Mouse (Mus musculus): Measurements from ENCODE around the gene Hc. TPM values are rescaled to one million over a fixed set of nuclear protein-coding genes. Genes with fewer than 3 reads are reported as not detected.

Hc gene
- total RNA-seq, 2 experiments from 2014 or later = 0.15 TPM; not detected in 1

DNA sequence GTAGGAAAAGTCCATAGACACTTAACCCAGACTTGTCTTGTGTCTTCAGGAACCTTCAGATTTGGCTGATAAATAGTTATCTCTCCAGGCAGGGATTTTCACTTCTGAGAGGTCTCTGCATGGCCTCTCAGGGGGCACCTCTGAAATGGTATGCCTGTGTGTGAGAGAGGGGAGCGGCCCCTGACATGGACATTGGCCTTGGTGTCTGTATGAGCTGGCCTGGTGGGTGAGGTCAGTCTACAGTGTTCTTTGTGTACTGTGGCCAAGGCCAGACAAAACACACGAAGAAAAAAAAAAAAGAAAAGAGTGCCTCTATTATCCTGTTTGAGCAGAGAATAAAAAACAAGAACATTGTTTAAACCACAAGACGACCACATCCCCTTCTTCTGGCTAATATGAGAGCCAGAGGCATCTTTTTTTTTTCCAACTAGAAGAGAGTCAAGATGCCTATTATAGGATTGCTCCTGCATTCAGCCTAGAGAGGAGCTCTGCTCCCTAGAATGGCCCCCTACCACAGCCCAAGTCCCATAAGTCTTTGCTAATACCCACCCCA lies 81.7 kb downstream of the Hc start:
- no peak for DNase-seq
- intact Hi-C loops (cut with DNase I) = no loop called here

DNA sequence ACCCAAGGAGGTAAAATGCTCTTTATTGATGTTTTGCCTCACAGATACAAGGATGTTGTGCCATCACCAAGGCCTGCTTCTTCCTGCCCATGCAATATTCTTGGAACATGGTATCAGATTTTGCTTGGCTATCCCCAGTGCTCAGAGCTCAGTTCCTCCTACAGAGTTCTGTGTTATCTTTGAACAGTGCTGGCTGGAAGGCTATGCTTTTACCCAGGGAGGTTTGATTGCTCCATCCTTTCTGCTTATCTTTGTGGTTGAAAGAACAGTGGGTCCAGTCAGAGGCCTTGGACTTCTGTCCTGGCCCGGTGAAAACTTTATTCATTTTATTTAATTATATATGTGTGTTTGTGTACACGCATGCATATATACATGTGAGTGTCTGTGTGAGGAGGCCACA lies 83.0 kb downstream of the Hc start:
- intact Hi-C loops (cut with DNase I) = no loop called here
- DNase-seq = no peak

- DNase-seq = no peak
- intact Hi-C loops (cut with DNase I) = no loop called here
Measured at GRCm38 (mm10) chr2:34976945-34977658, 84.1 kb downstream of the Hc start.

- DNase-seq = no peak
- intact Hi-C loops (cut with DNase I) = no loop called here
Measured at GRCm38 (mm10) chr2:34976447-34976846, 84.8 kb downstream of the Hc start.

DNA sequence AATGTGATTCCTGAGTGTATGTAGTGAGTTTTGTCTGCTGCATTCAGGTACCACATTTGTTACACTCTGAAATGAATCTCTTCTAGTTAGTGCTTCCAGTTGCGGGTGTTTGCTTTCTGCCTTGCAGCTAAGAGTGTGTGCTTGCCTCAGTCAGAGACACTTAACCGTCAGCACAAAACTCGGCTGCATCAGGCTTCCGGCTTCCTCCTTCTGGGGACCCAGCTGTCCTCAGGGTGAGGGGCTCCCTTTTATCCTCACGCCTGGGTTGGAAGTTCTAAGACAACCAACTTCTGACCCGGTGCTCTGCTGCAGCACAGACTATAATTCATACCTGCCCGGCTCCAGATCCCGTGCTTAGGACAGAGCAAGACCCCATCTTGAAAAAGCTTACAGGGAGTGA lies 88.2 kb downstream of the Hc start:
- DNase-seq = no peak
- intact Hi-C loops (cut with DNase I) = loop anchor here (5.0 kb wide), 4 partner anchors 76 to 306 kb away; partner anchors contain the start of genes Cutal and Psmd5

- intact Hi-C loops (cut with DNase I) = loop anchor here (5.0 kb wide), 4 partner anchors 74 to 304 kb away; partner anchors contain the start of genes Cutal and Psmd5
- DNase-seq = no peak
Measured at GRCm38 (mm10) chr2:34971080-34971888, 90.0 kb downstream of the Hc start.

GRCm38 (mm10) chr2:34970092-34970750 lies 91.0 kb downstream of the Hc start:
- peak; percentile 73 to 75 for DNase-seq
- intact Hi-C loops (cut with DNase I) = loop anchor here (5.0 kb wide), 4 partner anchors 73 to 303 kb away; partner anchors contain the start of genes Cutal and Psmd5

DNA sequence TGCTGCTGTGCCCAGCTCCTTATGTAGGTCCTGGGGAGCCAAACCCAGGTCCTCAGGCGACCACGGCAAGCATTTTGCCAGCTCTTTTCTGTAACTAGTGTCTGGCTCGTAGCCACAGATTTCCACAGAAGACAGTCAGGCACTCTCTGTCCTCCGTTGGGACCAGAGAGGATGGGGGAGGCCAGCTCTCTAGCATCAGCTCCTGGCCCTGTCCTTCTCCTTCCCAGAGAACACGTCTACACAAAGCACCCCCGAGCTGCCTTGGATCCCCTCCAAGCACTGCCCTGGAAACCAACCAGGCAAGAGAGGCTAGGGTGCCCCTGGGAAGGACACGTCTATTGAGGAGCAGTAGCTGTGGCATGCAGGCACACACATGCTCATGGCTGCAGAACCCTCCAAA lies 92.1 kb downstream of the Hc start:
- no peak for DNase-seq
- intact Hi-C loops (cut with DNase I) = no loop called here

DNA sequence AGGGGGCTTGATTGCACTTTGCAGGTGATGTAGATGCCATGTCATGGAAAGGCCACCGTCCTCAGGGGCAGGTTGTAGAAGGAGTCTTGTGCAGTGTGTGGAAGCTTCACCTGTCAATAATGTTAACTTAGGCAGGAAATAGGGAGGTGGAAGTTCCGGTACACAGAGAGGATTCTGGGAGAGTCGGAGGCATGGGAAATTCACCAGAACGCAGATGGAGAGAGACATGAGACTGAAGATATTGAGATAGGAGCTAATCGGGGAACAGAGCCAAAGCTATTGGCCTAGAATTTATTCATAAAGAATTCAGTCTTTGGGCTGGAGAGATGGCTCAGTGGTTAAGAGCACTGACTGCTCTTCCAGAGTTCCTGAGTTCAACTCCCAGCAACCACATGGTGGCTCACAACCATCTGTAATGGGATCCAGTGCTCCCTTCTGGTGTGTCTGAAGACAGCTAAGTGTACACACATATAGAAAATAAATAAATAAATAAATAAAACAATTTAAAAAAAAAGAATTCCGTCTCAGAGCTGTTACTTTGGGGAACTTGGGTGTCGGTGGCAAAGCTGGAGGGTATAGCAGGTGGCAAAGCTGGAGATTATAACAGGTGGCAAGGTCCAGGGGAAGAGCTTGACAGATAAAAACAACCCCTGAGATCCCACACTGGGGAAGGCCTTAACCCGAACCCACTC lies 94.8 kb downstream of the Hc start:
- intact Hi-C loops (cut with DNase I) = no loop called here
- no peak for DNase-seq

DNA sequence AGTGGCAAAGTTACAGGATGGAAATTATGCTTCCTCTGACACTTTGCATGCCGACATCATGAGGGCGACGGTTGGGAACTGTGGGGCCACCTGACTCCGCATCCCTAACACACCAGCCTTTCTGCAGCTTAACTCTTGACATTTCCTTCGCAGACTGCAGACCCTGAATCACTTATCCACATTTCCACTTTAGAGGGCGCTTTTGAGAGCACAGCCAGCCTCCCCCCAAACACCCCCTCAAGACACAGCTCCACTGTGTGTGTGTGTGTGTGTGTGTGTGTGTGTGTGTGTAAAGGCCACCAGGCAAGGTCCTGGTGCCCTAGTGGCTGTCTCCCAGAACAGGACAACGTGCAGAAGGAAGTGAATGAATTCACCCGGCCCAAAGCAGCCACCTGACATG lies 95.4 kb downstream of the Hc start:
- intact Hi-C loops (cut with DNase I) = no loop called here
- DNase-seq = no peak

DNA sequence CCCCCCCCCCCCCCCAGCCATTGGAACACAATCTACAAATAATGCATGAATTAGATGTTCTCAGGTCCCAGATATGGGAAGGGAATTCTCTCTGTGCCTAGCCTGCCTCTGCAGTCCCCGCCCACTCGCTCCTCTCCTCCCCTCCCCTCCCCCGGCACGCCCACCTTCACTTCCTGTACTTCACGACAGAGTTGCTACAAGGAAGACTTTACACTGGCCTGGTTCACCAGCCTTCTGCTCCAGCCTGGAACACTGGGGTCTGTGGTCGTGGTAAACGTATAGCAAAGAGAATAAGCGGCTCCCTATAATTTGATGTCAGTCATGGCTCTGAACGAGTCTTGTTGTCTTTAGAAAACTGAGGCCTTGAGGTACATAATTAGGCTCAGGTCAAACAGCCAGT lies 95.9 kb downstream of the Hc start:
- DNase-seq = no peak
- intact Hi-C loops (cut with DNase I) = no loop called here

- DNase-seq = no peak
- intact Hi-C loops (cut with DNase I) = no loop called here
Measured at GRCm38 (mm10) chr2:34964651-34965050, 96.6 kb downstream of the Hc start.

- intact Hi-C loops (cut with DNase I) = no loop called here
Measured at GRCm38 (mm10) chr2:34964230-34964629, 97.0 kb downstream of the Hc start.

GRCm38 (mm10) chr2:34963371-34963956 lies 97.8 kb downstream of the Hc start:
- no peak for DNase-seq
- intact Hi-C loops (cut with DNase I) = no loop called here

More at GRCm38 (mm10) chr2:34964230-34964629, 97.0 kb downstream of the Hc start:
- DNase-seq = no peak

DNA sequence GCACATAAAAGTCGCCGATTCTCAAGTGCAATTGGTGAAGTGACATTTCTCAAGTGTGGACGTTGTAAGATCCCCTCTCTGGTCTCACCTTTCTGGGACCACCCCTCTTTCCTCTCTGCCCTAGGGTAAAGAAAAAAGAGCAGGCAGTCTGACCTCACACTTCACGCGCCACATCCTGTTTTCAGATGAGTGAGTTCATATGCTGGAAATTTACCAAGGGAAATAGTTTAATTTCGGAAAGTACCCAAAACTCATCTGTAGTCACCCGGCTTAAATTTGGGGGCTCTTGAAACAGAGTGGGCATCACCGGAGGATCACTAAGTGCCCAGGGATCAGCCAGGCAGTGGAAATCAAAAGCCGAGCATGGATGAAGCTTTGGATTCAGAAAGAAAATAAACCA lies 98.3 kb downstream of the Hc start:
- no peak for DNase-seq
- intact Hi-C loops (cut with DNase I) = no loop called here

DNA sequence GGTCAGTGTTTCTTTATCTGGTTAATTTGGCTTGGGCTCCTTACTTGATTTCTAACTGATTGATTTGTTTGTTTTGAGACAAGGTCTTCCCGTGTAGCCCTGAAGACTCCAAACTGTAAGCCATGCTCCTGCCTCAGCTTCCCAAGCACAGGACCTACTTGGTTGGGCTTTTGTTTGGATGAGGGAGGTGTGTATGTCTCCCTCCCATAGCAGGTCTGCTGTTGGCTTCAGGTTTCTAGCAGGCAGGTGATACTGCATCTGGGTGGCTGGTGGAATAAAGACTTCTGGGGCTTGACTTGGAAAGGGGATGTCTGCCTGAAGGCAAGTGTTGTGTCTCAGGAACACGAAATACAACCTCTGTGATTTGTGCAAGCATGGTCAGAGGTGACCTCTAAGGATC lies 99.0 kb downstream of the Hc start:
- DNase-seq = no peak
- intact Hi-C loops (cut with DNase I) = no loop called here

DNA sequence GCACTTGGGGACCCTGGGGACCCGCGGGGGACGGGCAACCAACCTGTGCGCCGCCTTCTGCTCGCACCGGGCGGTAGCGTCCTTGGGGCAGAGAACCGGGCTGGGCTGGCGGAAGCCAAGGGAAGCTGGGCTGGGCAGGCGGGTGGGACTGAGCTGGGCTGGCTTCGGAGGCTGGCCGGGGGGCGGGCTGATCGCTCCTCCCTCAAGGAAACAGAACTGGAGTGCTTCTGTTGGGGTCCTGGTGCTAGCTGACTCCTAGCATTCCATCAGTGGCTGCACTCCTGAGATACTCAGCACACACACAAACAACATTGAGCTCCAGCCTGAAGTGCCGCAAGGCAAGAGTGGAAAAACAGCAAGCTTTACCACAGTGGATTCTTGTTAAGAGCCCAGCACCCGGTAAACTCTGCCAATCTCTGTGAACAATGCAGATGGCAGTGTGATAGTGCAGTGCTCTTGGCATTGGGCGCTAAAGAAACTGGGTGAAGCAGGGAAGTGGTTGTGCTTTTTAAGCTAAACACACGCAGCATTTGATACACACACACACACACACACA lies 99.7 kb downstream of the Hc start, which contains the start of gene Traf1:
TSS of gene Traf1 (minus strand) at position 292 of the 556 bp plus-strand sequence.
- DNase-seq = peak in 1 of 2 experiments; percentile 32
- intact Hi-C loops (cut with DNase I) = no loop called here

DNA sequence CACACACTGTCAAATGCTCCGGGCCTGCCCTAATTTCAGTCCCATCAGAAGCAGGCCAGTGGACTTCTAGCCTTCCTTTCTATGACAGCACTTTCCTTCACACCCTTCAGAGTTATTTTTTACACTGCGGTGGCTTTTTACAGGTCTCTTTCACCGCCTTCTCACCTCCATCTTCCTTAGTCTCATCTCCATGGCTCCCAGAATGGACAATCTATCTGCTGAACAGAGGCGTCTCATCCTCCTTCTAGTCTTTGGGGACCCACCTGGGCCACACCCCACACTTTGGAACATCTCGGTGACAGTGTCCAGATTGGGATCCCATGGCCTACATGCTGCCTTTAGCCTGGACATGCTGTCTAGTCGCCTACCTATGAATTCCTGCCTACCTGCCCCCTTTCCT lies 100.3 kb downstream of the Hc start:
- no peak for DNase-seq
- intact Hi-C loops (cut with DNase I) = no loop called here

DNA sequence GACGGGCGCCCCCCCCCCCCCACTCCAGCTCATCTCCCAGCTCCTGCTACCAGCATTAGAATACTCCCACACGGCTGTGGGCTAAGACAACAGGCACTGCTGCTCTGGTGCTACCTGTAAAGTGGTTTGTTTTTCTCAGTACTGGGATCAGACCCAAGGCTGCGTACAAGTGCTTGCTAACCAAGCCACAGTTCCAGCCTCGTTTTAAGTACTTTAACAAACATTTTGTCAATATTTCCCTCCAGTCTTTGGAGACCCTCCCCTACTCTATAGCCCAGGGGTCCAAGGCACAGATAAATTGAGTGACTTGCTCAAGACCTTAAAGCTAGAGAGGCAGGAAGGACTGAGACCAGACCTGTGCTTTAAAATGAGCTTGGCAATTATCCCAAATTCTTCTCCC lies 100.8 kb downstream of the Hc start:
- intact Hi-C loops (cut with DNase I) = no loop called here
- DNase-seq = no peak

DNA sequence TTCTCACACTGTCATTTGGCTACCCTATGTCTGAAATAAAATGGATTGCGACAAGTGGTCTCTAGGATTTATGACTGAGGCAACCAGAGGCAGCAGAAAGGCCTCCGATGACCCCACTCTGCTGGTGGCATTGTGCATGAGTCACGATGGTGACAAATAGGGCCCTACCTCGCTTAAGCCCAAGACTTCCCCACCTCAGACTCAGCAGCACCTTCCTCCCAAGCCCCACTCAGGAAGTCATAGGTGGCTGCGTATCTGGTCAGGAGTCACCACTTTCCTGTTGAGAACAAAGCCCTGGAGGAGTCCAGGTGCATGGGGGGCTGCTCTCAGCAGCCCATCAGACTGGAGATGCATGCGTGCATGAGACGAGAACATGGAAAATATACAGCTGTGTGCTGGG lies 102.7 kb downstream of the Hc start:
- DNase-seq = no peak
- intact Hi-C loops (cut with DNase I) = no loop called here

All from gastrocnemius, postnatal 36 days (tissue).